Mouse (Mus musculus): ENCODE measurements at regions not wholly inside any gene's neighbourhood (a gene's known extent, or its start where the extent isn't known, plus 50 kb on each side); places are given as distances from the start of the nearest gene placed in this dataset.

DNA sequence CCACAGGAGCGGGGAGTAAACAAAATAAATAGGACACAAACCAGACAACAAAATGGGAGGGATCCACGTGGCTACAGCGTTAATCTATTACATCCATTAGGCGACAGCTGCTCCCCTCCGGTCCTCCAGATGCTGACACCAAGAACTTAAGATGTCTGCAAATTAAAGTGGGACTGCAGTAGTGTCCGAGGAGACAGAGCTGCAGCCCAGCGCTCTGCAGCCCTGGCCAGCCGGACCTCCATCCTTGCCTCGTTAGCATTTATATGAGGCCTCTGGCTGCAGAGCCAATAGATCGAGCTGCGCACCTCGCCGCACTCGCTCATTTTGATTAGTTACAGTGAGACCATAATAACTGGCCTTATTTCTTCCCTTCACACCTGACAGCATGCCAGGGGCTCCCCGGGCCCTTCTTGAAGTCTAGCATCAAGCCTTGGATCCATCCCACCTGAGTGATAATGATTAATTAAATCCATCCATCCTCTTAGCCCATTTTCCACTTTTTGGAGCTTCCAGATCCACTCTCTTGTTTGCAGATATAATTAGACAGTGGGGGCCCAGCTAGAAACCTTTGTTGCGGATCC is 119.7 kb upstream of the Kit start:
- TF ChIP-seq CTCF (IDR thresholded peaks at IDR 0.05) (no peak), POLR2A (IDR thresholded peaks at IDR 0.05; ENCODE audit: insufficient read depth, low read depth, low read length) (no peak), EP300 (IDR thresholded peaks at IDR 0.05; ENCODE audit: insufficient read depth, low read depth, low read length) (no peak)

All from heart, adult 2 months (tissue).